ENCODE assay signal across 22 mouse cellular contexts in genomic region chr5:74293513-74293912, GRCm38 (mm10).
"Had no signal": no experiment of that assay in that cellular context is flagged by ENCODE, and none has a peak within 500 bp of the region (broad histone marks: within the 10 kb centered on the region; RNA-seq: fewer than 3 reads in every experiment).

No protein-coding gene starts in this region.

- DNase-seq: forebrain, postnatal 0 days; gastrocnemius, postnatal 14 days; gastrocnemius, postnatal 36 days; heart, adult 18-20 months; heart, postnatal 10 days; kidney, adult 11 months; kidney, adult 2 months; kidney, adult 9 months; kidney, postnatal 14 days; layer of hippocampus, adult 9-11 months; layer of hippocampus, postnatal 36 days; left cerebral cortex, postnatal 4 days; liver had no signal

- H3K36me3 ChIP-seq: heart, embryonic 10.5 days; heart, embryonic 12.5 days; hindbrain, embryonic 13.5 days; hindbrain, embryonic 15.5 days; kidney, embryonic 15.5 days; limb, embryonic 12.5 days had no signal

- H3K27ac ChIP-seq: heart, embryonic 10.5 days; hindbrain, embryonic 13.5 days; hindbrain, embryonic 15.5 days; hindbrain, postnatal 0 days; kidney, embryonic 15.5 days; kidney, postnatal 0 days; limb, embryonic 12.5 days had no signal

- H3K9me3 ChIP-seq: heart, embryonic 10.5 days; heart, embryonic 12.5 days; hindbrain, embryonic 13.5 days; hindbrain, embryonic 15.5 days; kidney, embryonic 15.5 days; limb, embryonic 12.5 days had no signal

- H3K4me1 ChIP-seq: hindbrain, embryonic 15.5 days had no signal

- ATAC-seq: forebrain, postnatal 0 days; hindbrain, postnatal 0 days; intestine, embryonic 16.5 days had no signal

- H3K4me3 ChIP-seq: heart, embryonic 10.5 days; heart, embryonic 12.5 days; hindbrain, embryonic 13.5 days; hindbrain, embryonic 15.5 days; kidney, embryonic 15.5 days; limb, embryonic 12.5 days had no signal

- H3K4me2 ChIP-seq: heart, embryonic 12.5 days; hindbrain, embryonic 13.5 days; hindbrain, embryonic 15.5 days; kidney, embryonic 15.5 days; limb, embryonic 12.5 days had no signal

- H3K9ac ChIP-seq: forebrain, postnatal 0 days; heart, embryonic 12.5 days; hindbrain, embryonic 13.5 days; hindbrain, embryonic 15.5 days; kidney, embryonic 15.5 days; limb, embryonic 12.5 days had no signal

- H3K27me3 ChIP-seq: heart, embryonic 12.5 days; hindbrain, embryonic 13.5 days; hindbrain, embryonic 15.5 days; kidney, embryonic 15.5 days; limb, embryonic 12.5 days had no signal
